Mouse (Mus musculus) megakaryocyte, embryonic 14.5 days (primary cell): ENCODE data around the gene Iqub.

Experiments
- FLI1 ChIP-seq: IDR thresholded peaks from 2 replicates; pipeline ENCODE4 v1.6.1; 2012; ENCODE audit warnings: low read length, inconsistent platforms, mixed read lengths
- GATA1 ChIP-seq: IDR thresholded peaks from 3 replicates; pipeline ENCODE4 v1.6.1; 2012; ENCODE audit warnings: mixed read lengths, low read length, inconsistent platforms, borderline replicate concordance

DNA sequence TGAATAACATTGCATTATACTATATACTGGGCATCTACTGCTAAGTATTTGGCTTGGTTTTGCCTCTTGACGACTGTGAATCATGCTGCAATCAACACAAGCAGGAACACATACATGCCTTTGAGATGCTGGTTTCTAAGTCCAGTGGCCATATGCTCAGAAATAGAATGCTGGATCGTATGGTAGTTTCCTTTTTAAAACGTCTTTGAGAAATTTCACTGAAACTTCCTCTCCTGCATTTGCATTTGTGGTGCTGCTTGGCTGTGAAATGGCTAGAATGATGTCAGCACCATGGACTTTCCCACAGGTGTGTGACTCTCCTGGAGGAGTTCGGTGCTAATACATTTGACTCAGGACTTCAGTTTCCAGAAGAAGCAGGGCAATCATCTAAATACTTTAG lies 25.2 kb upstream of the Iqub start:
- TF ChIP-seq GATA1 (no peak), FLI1 (no peak)
